Mouse (Mus musculus): Measurements from ENCODE around the gene F11r. TPM values are rescaled to one million over a fixed set of nuclear protein-coding genes. Genes with fewer than 3 reads are reported as not detected.
A peak's percentile ranks its signal among the peaks of the same experiment; 100 is the strongest.

The F11r gene
- total and polyA plus RNA-seq, 2 experiments from 2014 or later, result 45.6 to 75.8 TPM

GRCm38 (mm10) chr1:171499856-171500255, 62.5 kb downstream of the F11r start:
- Histone ChIP-seq H3K4me3 (ENCODE audit: low read depth, low read length) (no peak overlapping the region), H3K4me1 (ENCODE audit: control insufficient read depth, insufficient read depth) (no peaks in the 10 kb centered on the region), H3K9ac (replicated peaks; ENCODE audit: low read depth, low read length) (no peak overlapping the region), H3K27ac (ENCODE audit: low read depth) (no peak overlapping the region), H3K27me3 (ENCODE audit: control insufficient read depth, insufficient read depth, low read length) (no peaks in the 10 kb centered on the region), H3K36me3 (replicated peaks; ENCODE audit: control insufficient read depth, insufficient read depth, low read length) (no peaks in the 10 kb centered on the region), H3K9me3 (replicated peaks; ENCODE audit: control insufficient read depth, low read length) (peaks cover 5% of the 10 kb centered on the region; the same call in 1 of the 2 replicates), H3K4me2 (ENCODE audit: low read depth, low read length) (no peak overlapping the region)
- ATAC-seq (ENCODE audit: insufficient read depth, low read depth) (no peak), DNase-seq (ENCODE audit: low spot score) (no peak)
- TF ChIP-seq EP300 (IDR thresholded peaks at IDR 0.05; ENCODE audit: low read depth), result no peak
- no peak for TF ChIP-seq CTCF (IDR thresholded peaks at IDR 0.05; ENCODE audit: low read depth)
- 66% methylated on average over 5 of the region's 5 CpGs for WGBS

- Histone ChIP-seq H3K4me2 (ENCODE audit: low read depth, low read length) (0 out of 2 replicates have a peak overlapping the region, but pooled peaks have one; percentile 71), H3K27ac (ENCODE audit: low read depth) (no peak overlapping the region), H3K4me3 (ENCODE audit: low read depth, low read length) (0 out of 2 replicates have a peak overlapping the region, but pooled peaks have one; percentile 21), H3K9me3 (replicated peaks; ENCODE audit: control insufficient read depth, low read length) (peaks cover 5% of the 10 kb centered on the region; the same call in 1 of the 2 replicates), H3K9ac (replicated peaks; ENCODE audit: low read depth, low read length) (no peak overlapping the region), H3K36me3 (replicated peaks; ENCODE audit: control insufficient read depth, insufficient read depth, low read length) (no peaks in the 10 kb centered on the region), H3K4me1 (ENCODE audit: control insufficient read depth, insufficient read depth) (no peaks in the 10 kb centered on the region), H3K27me3 (ENCODE audit: control insufficient read depth, insufficient read depth, low read length) (no peaks in the 10 kb centered on the region)
- ATAC-seq (ENCODE audit: insufficient read depth, low read depth) (no peak), DNase-seq (ENCODE audit: low spot score) (no peak)
- no peak for TF ChIP-seq EP300 (IDR thresholded peaks at IDR 0.05; ENCODE audit: low read depth)
- TF ChIP-seq CTCF (IDR thresholded peaks at IDR 0.05; ENCODE audit: low read depth), result no peak
- WGBS, result 53% methylated on average over 6 of the region's 6 CpGs
Observed at GRCm38 (mm10) chr1:171501016-171501610, 63.8 kb downstream of the F11r start.

- peaks cover 5% of the 10 kb centered on the region; the same call in 1 of the 2 replicates for H3K9me3 ChIP-seq (replicated peaks; ENCODE audit: control insufficient read depth, low read length)
- H3K4me3 ChIP-seq (ENCODE audit: low read depth, low read length), result peak overlapping the region; percentile 21; the same call in 1 of the 2 replicates
- H3K27me3 ChIP-seq (ENCODE audit: control insufficient read depth, insufficient read depth, low read length), result no peaks in the 10 kb centered on the region
- DNase-seq (ENCODE audit: low spot score) (peak; percentile 76), ATAC-seq (ENCODE audit: insufficient read depth, low read depth) (no peak)
- no peak overlapping the region for H3K9ac ChIP-seq (replicated peaks; ENCODE audit: low read depth, low read length)
- no peaks in the 10 kb centered on the region for H3K4me1 ChIP-seq (ENCODE audit: control insufficient read depth, insufficient read depth)
- H3K27ac ChIP-seq (ENCODE audit: low read depth), result peak overlapping the region; percentile 99
- TF ChIP-seq EP300 (IDR thresholded peaks at IDR 0.05; ENCODE audit: low read depth) (no peak), CTCF (IDR thresholded peaks at IDR 0.05; ENCODE audit: low read depth) (peak; percentile 69)
- 7% methylated on average over 5 of the region's 5 CpGs for WGBS
- peak overlapping the region; percentile 71 for H3K4me2 ChIP-seq (ENCODE audit: low read depth, low read length)
- no peaks in the 10 kb centered on the region for H3K36me3 ChIP-seq (replicated peaks; ENCODE audit: control insufficient read depth, insufficient read depth, low read length)
Observed at GRCm38 (mm10) chr1:171501636-171502080, 64.3 kb downstream of the F11r start.

GRCm38 (mm10) chr1:171502388-171503249, 65.3 kb downstream of the F11r start:
- under 1% methylated on average over 14 of the region's 14 CpGs for WGBS
- ATAC-seq (ENCODE audit: insufficient read depth, low read depth) (peak; percentile 73), DNase-seq (ENCODE audit: low spot score) (peak; percentile 87)
- Histone ChIP-seq H3K4me1 (ENCODE audit: control insufficient read depth, insufficient read depth) (no peaks in the 10 kb centered on the region), H3K36me3 (replicated peaks; ENCODE audit: control insufficient read depth, insufficient read depth, low read length) (no peaks in the 10 kb centered on the region), H3K4me3 (ENCODE audit: low read depth, low read length) (peak overlapping the region; percentile 76), H3K27me3 (ENCODE audit: control insufficient read depth, insufficient read depth, low read length) (no peaks in the 10 kb centered on the region), H3K9me3 (replicated peaks; ENCODE audit: control insufficient read depth, low read length) (0 out of 2 replicates have a peak, but pooled peaks cover under 1% of the 10 kb centered on the region), H3K4me2 (ENCODE audit: low read depth, low read length) (peak overlapping the region; percentile 71), H3K9ac (replicated peaks; ENCODE audit: low read depth, low read length) (peak overlapping the region; percentile 87), H3K27ac (ENCODE audit: low read depth) (peak overlapping the region; percentile 99)
- TF ChIP-seq CTCF (IDR thresholded peaks at IDR 0.05; ENCODE audit: low read depth), result peak; percentile 60
- peak; percentile 25; the same call in 1 of the 2 replicates for TF ChIP-seq EP300 (IDR thresholded peaks at IDR 0.05; ENCODE audit: low read depth)

GRCm38 (mm10) chr1:171503250-171503591, 65.9 kb downstream of the F11r start, which contains the start of gene Alyref2:
Alyref2 (plus strand) TSS chr1:171503478.
- TF ChIP-seq EP300 (IDR thresholded peaks at IDR 0.05; ENCODE audit: low read depth), result peak; percentile 65
- peak; percentile 88 for TF ChIP-seq CTCF (IDR thresholded peaks at IDR 0.05; ENCODE audit: low read depth)
- WGBS, result under 1% methylated on average over 19 of the region's 19 CpGs
- Histone ChIP-seq H3K4me1 (ENCODE audit: control insufficient read depth, insufficient read depth) (no peaks in the 10 kb centered on the region), H3K4me3 (ENCODE audit: low read depth, low read length) (peak within 1 kb of the TSS; percentile 76), H3K4me2 (ENCODE audit: low read depth, low read length) (peak within 1 kb of the TSS; percentile 71), H3K27ac (ENCODE audit: low read depth) (peak within 1 kb of the TSS; percentile 99), H3K9ac (replicated peaks; ENCODE audit: low read depth, low read length) (peak within 1 kb of the TSS; percentile 87), H3K36me3 (replicated peaks; ENCODE audit: control insufficient read depth, insufficient read depth, low read length) (no peaks in the 10 kb centered on the region), H3K9me3 (replicated peaks; ENCODE audit: control insufficient read depth, low read length) (no peaks in the 10 kb centered on the region), H3K27me3 (ENCODE audit: control insufficient read depth, insufficient read depth, low read length) (no peaks in the 10 kb centered on the region)
- ATAC-seq (ENCODE audit: insufficient read depth, low read depth), result peak; percentile 86
- peak; percentile 95 for DNase-seq (ENCODE audit: low spot score)

Measured in heart, postnatal 0 days (tissue).